Mouse (Mus musculus): ENCODE data around the gene Rab25. TPM values are rescaled to one million over a fixed set of nuclear protein-coding genes. Genes with fewer than 3 reads are reported as not detected.

The Rab25 gene
- total RNA-seq, 1 experiment from 2014 or later: not detected

DNA sequence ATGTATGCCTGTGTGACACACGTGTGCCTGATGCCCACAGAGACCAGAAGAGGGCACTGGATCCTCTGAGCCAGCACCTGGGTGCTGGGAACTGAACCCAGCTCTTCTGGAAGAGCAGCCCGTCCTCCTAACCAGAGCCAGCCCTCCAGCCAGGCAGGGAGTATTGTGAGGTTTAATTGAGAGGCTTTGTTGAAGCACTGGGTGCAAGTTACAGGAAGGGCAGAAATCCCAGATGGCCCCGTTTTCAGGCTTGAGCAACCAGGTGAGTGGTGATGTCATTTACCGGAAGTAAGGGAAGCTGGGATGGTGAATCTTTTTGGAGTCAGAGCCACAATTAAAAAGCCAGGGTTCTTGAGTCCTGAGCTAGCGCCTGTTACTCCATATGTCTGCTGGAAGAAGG, 23.1 kb downstream of the Rab25 start:
- no peak for DNase-seq

DNA sequence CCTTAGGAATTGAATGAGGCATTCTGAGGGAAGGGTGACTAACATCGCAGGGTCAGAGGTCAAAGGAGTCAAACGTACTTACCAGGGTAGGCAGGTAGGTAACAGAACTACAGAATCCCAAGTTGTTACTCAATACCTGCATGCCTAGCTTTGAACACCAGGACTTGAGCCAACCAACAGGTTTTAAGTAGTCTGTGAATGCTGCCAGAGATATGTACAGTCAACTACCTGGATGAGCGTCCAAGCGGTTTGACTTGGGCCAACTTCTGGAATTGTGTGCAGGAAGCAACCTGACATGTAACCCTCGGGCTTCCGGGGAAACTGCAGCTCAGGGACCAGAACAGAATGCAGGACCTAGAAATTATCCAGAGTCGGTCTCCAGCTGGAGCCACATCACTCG, 25.1 kb downstream of the Rab25 start:
- no peak for DNase-seq

DNA sequence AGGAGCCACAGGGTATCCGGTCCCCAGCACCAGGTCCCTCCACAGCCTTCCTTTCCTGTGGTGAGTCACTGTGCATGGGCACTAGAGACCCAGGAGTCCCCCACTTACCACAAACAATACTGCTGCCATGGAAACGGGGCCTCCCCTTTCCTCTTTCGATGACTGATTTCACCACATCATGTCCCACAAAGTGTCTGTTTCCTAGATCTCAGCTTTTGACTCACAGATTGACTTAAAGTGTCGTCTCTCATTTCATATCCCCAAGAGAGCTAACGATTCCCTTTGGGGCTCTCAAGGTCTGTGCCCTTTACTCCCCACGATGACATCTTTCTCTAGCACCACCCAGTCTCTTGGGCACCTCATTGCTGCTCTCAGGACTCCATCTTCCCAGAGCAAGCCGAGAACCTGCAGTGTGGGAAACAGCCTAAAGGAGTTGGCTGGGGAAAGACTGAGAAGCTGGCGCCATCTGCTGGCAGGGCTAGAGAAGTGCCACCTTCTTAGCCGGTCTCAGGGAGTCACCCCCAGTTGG, 26.2 kb downstream of the Rab25 start:
- DNase-seq: peak; percentile 80

DNA sequence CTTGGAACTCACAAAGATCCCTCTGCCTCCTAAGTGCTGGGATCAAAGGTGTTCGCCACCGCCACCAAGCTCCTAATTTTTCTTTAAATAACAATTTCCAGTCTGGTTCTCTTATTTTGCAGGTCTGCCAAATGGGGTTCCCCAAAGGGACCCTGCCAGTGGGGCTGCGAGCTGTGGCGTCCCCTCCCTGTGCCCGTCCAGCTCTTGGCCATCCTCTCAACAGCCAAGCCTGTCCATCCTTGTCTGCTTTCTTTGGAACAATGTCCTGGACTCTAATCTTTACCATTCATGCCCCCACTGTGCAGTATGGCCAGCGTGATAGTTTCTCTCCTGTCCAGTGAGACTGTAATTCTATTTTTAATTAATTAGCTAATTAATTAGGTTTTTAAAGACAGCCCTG, 26.9 kb downstream of the Rab25 start:
- DNase-seq: no peak

DNA sequence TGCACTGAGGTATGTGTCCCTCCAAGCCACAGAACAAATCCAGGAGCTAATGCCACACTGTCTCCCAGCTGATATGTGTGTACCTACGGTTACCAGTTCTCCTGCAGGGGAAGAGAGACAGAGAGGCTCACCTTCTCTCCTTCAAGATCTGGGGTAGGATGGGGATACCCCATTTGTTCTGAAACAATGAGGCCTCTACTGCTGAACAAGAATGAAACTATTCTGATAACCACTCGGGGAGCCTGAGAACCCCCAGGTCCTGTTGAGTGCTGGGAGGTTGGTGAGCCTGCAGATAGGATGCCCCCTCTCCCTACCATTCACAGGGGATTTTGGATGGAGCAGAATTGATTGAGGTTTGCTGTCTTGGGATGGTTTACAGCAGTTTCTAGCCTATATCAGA, 28.0 kb downstream of the Rab25 start:
- no peak for DNase-seq

DNA sequence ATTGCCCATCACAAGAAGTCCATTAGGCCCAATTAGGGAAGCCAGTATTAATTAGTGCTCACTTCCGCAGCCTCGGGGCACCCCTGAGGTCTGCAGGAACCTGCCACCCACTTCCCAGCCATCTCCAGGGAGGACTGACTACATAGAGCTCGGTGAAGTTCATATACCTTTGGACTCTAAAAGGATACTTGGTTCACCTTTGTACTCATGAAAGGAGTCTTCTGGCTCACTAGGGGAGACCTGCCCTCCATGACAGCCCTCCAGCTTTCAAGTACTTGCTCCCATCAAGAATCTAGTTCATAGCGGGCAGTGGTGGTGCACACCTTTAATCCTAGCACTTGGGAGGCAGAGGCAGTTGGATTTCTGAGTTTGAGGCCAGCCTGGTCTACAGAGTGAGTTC, 29.7 kb downstream of the Rab25 start:
- DNase-seq: no peak

DNA sequence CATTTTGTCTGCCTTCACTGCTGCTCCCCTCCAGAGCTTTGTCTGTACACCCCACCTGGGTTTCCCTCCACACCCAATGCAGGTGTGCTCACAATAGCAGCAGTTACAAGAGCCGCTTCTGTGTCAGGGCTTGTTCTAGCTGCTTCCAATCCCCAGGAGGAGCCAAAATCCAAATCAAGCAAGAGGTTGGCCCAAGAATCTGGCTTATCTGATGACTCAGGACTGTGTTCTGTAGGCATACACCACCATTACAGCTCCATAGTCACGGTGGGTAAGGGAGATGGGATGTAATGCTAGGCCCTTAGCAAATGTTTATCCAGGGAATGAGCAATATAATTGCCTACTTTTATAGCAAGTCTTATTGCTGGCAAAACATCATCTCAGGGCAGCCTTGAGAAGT, 31.7 kb downstream of the Rab25 start:
- no peak for DNase-seq

DNA sequence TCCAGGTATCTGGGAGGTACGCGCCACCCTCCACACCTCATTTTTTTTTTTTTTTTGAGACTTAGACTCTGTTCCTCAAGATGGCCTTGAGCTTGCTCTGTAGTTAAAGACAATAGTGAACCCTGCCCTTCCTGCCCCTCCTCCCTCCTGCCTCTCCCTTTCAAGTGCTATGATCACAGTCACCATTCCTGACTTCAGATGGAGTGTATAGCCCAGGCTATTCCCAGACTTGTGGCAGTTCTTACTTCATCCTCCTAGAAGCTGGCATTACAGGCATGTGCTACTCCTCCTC, 33.1 kb downstream of the Rab25 start:
- no peak for DNase-seq

DNA sequence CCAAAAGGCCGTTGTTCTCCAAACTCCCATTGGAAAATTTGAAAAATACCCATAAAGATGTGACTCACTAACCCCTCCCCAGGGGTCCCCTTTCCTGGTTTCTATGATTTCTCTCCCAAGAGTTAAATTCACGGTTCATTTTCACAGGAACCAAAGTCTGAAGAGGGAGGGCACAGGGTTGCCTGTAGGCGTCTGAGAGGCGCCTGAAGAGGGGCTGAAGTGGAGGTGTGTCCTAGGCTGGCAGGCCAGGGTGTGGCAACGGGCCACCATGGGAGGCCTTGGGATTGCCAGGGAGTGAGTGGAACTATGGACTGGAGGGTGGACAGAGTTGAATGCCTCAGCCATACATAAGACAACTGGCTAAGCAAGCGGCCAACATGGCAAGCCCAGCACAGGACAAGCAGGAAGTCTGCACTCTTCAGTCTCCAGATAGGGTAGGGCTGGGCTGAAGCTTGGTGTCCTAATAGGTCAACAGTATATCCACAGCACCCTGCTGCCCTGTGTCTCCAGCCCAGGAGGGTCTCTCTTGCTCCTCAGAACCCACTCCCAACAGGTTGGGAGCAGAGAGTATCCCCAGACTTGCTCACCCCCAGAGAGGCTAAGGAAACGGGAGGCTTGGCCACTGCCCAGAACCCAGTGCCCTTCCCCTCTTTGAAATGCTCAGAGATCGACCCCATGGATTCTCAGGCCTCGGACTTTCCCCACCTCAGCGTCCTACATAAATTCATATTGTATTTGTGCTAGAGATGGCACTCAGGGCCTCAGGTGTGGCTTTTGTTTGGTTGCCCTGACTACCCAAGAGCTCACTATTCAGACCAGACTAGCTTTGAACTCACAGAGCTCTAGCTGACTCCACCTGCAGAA, 33.6 kb downstream of the Rab25 start:
- DNase-seq: no peak

DNA sequence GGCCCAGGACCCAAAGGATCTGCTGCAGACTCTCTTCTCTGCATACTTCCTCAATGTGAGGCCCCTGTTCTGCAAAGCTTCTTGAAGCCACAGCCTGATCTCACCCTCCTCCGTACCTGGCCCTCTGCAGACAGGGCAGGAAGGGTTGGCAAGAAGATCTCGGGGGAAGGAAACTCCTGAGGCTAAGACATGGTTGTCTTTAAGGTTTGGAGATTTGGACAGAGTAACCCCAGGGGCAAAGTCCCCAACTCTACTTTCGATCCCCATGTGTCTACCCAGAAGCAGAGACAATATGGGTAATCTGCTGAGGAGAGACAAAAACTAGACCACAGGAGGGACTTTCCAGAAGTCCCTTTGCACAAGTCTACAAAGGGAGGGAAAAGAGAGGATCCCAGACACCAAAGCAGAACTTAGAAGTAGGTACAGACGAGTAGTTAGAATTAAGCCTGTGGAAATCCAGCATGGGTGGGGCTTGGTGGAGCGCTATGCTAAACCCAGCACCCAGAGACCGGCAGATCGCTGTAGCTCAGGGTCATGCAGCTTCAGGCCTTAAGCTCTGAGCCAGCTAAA, 34.5 kb downstream of the Rab25 start:
- DNase-seq: no peak

DNA sequence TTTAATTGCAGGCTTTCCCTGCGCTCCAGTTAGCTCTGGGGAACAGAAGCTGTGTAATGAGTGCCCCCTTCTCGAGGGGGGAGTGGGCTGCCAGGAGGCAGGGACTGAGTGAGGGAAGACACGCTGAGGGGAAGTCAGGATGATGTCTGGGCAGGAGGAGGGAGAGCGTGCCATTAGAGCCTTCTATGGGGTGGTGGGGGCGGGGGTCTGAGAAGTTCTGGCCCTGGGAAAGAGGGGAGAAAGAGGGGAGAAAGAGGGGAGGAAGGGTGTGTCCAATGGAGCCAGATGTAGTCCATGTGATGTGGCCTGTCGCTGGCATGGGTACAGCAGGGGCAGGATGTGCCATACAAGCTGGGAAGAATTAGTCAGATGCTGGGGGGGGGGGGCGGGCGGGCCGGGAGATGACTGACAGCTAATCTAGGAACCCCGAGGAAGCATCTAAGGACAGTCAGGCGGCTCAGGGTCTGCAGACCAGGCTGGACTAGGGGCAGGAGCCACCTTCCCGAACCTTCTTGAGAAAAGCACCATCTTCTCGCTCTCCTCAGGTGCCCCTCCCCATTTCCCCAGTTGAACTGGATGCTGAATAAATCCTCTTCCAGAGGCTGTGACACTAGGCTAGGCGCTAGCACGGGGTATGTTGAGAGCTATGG, 35.1 kb downstream of the Rab25 start:
- DNase-seq: peak; percentile 55

DNA sequence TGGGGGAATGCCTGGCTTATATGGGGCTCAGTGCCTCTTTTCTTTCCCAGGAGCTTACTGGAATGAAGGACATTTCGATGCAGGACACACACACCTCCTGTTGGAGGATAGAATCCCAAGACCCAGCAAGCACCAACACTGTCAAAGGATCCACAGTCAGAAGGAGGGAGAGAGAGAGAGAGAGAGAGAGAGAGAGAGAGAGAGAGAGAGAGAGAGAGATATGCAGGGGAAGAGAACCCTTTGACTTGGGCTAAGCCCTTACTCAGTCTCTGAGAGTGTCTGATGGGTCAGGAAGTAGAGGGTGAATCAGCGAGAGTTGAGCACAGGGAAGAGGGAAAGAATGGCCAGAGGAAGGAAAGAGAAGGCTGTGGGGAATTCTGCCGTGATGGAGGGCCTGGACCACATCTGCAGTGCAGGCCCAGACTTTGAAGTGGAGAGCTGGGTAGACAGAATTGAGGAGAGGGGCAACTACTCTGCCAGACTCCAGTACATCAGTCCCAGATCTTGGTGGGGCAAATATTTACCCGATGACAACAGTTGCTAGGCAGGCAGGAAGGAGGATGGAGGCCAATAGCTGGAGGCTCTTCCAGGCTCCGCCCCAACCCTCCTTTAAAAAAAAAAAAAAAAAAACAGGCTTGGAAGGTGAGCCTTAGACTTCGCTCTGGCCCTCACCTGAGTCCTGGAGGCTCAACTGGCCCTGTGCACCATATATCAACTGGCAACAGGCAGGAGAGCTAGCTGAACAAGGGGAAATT, 35.8 kb downstream of the Rab25 start:
- DNase-seq: no peak

DNA sequence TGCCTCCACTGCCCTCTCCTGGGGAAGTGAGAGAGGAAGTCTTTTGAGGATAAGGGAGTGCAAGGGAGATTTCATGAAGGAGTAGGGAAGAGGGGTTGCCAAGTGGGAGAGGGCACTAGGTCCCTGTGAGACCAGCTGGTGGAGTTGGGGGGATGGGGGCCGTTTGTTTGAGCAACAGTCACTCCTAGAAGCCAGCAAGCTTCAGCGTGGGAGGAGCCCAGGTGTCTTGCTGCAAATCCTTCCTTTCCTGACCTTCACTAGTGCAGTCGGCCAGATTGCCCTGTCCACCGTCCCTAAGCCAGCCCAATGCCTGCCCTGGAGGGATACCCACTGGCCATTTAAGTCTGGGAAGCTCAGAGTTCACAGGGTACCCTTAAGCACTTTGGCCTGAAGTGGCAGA, 36.5 kb downstream of the Rab25 start:
- no peak for DNase-seq

DNA sequence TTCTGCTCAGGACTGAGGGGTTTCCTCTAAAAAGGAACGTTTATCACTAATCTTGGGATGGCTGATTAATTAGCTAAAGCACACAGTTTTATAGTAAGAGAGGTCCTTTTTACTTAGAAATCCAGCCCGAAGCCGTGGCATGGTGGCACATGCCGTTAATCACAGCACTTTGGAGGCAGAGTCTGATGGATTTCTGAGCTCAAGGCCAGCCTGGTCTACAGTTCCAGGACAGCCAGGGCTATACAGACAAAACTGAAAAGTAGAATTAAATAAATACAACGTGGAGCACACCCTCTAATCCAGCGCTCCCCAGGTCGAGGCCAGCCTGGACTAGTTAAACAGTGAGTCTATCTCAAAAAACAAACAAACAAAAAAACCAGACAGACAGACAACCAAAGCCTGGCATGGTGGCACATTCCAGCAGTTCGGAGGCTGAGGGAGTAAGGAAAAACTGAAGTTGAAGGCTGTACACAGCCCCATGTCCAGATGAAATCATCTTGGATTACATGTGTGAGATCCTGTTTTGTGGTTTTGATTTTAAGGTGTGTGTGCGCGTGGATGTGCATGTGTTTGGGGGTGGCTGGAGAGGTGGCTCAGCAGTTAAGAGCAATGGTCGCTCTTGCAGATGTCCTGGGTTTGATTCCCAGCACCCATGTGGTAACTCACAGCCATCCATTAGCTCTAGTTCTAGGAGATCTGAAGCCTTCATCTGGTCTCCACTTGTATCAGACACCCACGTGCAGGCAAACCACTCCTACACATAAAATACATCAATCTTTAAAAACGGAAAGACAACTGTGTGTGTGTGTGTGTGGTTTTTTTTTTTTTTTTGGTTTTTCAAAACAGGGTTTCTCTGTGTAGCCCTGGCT, 37.4 kb downstream of the Rab25 start:
- DNase-seq: no peak

DNA sequence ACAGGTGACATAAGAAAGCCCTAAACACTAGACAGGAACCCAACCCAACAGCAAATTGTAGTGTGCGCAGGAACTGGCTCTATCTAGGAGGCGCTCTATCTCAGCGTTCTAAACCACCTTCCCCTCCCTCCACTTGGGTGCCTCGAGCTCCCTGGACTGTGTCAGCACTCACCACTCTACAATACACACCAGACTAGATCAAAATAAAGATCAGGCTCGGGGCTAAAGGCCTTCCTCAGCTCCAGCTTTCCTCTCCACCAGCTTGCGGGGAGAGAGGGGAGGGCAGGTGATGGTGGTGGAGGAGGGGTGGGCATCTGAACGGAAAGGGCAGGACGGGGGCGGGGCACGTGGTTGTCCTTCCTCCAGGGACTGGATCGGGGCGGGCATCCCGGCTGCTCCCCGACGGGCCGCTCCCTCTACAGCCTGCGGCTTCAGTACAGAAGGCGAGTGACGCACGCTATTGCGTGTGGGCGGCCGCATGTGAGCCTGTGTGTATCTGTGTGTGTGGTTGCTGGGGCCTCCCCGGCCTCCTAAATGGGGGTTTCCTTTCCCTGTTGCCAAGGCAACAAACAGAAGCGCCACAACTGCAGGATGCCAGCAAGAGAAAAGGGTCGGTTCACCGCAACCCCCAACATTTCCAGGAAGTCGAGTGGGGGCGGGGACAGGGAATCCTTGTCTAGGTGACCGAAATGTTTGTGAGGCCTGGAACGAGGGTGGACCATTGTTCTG, 38.2 kb downstream of the Rab25 start, which contains the start of gene Lmna:
Gene Lmna (minus strand): TSS at position 265 of the 729 bp plus-strand sequence.
- DNase-seq: peak; percentile 98

DNA sequence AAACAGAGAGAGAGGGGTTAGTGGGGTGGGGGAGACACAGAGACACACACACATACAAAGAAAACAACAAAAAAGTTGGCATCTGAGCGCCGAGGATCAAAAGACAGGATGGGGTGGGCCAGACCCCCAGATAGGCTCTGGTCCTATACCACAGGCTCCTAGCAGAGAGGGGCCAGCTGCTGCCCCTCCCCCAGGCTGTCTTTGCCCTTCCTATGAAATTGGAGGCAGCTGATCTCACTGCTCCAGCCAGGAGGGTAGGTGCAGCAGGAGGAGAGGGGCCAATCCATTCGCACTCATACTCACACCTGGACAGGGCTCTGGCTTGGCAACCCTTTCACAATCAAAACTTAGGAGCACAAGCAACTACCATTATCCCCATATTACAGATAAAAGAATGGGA, 38.9 kb downstream of the Rab25 start:
- DNase-seq: no peak

DNA sequence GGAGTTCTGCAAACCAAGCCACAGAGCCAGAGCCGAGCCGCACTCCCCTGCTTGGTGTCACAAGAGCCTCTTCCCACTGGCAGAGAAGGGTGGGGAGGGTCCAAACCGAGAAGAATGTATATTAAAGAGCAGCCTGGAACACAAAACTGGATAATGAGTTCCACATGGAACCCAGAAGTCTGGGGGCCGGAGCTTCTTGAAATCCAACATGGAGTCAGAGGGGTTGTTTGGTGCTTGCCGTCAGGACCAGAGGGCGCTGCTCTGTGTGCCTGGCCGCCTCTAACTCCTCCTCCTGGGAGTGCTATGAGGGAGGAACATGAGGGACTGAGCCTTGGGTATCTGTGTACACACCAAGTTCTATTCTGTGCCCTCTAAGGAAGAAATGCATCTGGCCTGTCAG, 42.3 kb downstream of the Rab25 start:
- DNase-seq: no peak

DNA sequence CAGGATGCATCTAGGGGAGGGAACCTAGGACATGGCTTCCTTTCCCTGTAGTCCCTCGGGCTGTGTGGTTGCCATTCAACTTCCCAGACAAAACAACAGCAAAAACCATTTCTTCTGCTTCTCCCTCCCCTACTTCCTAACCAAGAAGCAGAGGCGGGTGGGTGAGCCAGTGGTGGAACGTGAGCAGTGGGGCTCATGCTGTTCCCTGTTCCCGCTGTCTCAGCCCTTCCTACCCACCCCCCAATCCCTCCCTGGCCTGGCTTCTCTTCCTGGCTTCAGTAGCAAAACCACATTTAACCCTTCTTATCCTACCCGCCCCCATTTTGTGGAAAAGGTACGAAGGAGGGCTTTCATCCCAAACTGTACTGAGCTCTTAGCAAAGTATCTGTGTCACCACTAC, 43.0 kb downstream of the Rab25 start:
- no peak for DNase-seq

DNA sequence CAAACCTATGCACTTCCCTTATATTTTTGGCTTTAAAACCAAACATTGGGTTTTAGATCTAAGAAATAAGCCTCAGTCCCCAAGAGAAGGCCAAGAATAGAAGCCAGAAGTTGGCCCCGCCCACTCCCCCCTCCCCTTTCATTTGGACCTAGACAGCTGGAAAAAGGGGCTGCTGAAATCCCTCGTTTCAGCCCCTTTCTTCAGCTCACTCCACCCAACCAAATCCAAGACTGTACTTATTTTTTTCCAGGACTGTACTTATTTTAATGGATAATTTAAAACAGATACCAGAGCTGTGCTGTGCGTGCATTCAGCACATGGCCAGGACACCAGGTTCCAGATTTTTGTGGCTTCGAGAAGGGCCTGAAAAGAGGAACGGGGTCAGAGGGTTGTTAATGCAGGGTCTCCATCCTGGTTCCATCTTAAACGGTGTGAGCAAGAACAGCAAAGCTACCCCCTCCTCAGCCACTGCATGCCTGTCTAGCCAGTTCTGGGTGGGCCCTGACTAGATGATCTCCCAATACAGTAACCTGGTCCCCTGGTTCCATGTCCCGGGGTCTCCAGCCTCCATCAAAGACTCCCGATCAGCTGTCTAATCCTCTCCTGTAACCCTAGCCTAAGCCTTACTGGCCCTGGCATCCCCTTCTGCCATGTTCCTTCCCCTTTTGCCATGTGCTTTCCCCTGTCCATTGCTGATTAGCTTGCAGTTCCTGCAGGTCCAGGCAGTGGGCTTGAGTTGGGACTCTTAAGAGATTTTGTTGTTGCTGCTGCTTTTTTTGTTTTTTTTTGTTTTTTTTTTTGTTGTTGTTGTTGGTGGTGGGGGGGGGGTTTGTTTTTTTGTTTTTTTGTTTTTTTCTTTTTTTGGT, 44.0 kb downstream of the Rab25 start:
- DNase-seq: no peak

DNA sequence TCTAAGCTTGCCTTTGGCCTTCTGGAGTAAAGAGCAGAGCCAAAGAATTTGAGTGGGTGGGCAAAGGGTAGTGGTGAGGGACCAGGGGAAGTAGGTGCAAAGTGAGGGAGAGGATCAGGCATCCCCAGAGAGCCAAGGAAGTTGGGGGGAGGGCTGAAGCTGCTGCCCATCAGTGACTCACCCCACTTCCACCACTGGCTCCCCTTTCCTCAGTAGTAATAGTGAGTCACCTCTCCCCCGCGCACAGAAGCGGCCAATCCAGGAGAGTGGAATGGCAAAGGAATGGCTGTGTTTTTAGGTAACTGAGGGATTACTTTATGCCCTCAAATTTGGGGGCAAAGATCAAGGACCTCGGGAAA, 44.6 kb downstream of the Rab25 start:
- peak; percentile 66 for DNase-seq

Data from adrenal gland, postnatal 25 days (tissue).